Mouse (Mus musculus) cerebellum, adult 2 months (tissue): ENCODE measurements around the gene Serpina10.

Experiments
- CTCF ChIP-seq: fragments of 200-500 bp; IDR thresholded peaks from 2 replicates; pipeline ENCODE4 v1.5.1; 2011; ENCODE audit warnings: low read depth, mild to moderate bottlenecking, control low read depth, low read length, moderate library complexity, borderline replicate concordance; ENCODE audit not compliant: insufficient read depth
- POLR2A ChIP-seq: fragments of 200-500 bp; IDR thresholded peaks from 2 replicates; pipeline ENCODE4 v1.6.1; 2011; ENCODE audit warnings: low read length, control low read depth, borderline replicate concordance; ENCODE audit not compliant: insufficient read depth

DNA sequence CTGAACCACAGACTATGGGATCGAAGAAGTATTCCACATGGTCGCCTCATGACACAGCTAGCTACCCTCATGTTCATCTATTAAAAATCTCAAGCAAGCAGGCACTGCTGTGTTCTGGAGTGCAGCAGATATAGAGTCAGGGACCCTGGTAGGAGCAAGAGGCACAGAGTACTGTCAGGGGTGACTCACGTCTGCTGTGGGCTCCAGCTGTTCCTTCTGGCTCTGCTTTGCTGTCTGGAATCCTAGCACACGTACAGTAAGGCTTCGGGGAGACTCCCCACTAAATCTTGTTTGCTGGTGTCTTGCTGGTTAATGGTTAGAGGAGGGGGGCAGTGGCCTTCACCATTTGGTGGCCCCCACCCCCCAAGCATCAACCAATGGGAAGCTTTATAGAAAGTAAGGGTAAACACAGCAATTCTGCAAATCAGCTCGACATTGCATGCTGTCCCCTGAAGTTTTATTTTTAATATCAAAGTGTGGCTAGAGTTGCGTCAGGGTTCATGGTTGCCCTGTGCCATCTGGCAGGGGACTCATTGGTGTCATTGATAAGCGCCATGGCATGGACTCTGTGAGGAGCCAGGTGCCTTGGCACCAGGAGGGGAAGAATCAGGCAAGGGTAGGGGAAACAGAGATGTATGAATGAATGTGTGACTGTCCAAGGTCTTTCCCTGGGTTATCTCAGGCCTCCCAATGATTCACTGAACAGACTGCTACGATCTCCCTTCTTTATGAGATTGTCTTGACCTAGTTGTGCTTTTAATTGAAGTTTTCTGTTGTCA, 25.8 kb upstream of the Serpina10 start, which contains the start of gene Serpina6:
- TF ChIP-seq POLR2A (no peak), CTCF (no peak)
